Mouse (Mus musculus) adrenal gland, postnatal 4 days (tissue): ENCODE measurements at regions not wholly inside any gene's neighbourhood (a gene's known extent, or its start where the extent isn't known, plus 50 kb on each side); places are given as distances from the start of the nearest gene placed in this dataset.

Source experiments
- DNase-seq, 2 experiments: peaks; one replicate each; pipeline ENCODE4 v3.0.0; 2021 to 2022; ENCODE audit warnings: low spot score in 2 of 2, mixed read lengths in 2 of 2

DNA sequence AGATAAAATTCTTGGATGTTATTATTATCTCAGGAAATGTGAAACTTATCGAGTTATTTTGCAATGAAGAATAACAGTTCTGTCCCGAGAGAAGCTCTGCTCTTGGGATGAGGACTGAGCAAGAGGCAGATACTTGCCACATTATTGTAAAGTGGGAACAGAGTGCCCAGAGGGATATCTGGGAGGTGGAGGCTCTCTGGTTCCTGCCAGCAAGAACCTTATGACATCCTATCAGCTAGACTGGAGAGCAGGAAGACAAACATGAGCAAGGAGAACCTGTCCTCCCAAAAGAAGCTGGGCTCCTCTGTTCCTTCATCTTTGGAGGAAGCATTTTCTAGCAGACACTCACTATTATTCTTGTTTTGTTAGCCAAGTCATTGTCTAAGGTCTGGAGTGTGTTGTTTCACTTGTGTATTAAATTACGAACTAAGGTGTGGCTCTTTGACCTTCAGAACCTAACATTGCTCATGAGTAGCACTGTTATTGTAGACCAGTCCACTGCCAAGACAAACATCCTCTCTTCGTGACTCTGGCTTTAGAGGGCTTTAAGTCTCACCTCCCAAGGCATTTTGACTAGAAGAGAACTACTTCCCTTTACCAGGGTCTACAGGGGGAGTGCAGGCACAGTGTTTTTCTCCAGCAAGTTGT is 69.6 kb upstream of the Palmd start:
- DNase-seq: no peak
